Mouse (Mus musculus): Measurements from ENCODE around the gene Per2. TPM values are rescaled to one million over a fixed set of nuclear protein-coding genes. Genes with fewer than 3 reads are reported as not detected.

Gene Per2
- polyA plus RNA-seq, 1 experiment from 2014 or later: 12.2 TPM

- 90% methylated on average over 10 of the region's 10 CpGs for WGBS
- H3K36me3 ChIP-seq (ENCODE audit: control insufficient read depth, insufficient read depth, low read length): peaks cover 30% of the 10 kb centered on the region
These were observed 29.9 kb downstream of the Per2 start for GRCm38 (mm10) chr1:91429212-91429611.

GRCm38 (mm10) chr1:91428614-91429013, 30.5 kb downstream of the Per2 start:
- 22% methylated on average over 4 of the region's 4 CpGs for WGBS
- Histone ChIP-seq H3K9ac (ENCODE audit: low read length) (no peak overlapping the region), H3K4me2 (ENCODE audit: low read depth, low read length) (no peak overlapping the region), H3K27me3 (ENCODE audit: control insufficient read depth, insufficient read depth, low read depth, low read length) (no peaks in the 10 kb centered on the region), H3K27ac (ENCODE audit: low read length) (no peak overlapping the region), H3K4me1 (replicated peaks; ENCODE audit: control insufficient read depth, insufficient read depth, low read length) (no peaks in the 10 kb centered on the region), H3K36me3 (ENCODE audit: control insufficient read depth, insufficient read depth, low read length) (peaks cover 33% of the 10 kb centered on the region), H3K9me3 (ENCODE audit: control insufficient read depth, low read length) (no peaks in the 10 kb centered on the region), H3K4me3 (ENCODE audit: low read length) (no peak overlapping the region)
- ATAC-seq (ENCODE audit: low read depth): peak; percentile 76

More at GRCm38 (mm10) chr1:91429212-91429611, 29.9 kb downstream of the Per2 start:
- Histone ChIP-seq H3K4me3 (ENCODE audit: low read length) (no peak overlapping the region), H3K9ac (ENCODE audit: low read length) (no peak overlapping the region), H3K27ac (ENCODE audit: low read length) (no peak overlapping the region), H3K27me3 (ENCODE audit: control insufficient read depth, insufficient read depth, low read depth, low read length) (no peaks in the 10 kb centered on the region), H3K9me3 (ENCODE audit: control insufficient read depth, low read length) (no peaks in the 10 kb centered on the region), H3K4me1 (replicated peaks; ENCODE audit: control insufficient read depth, insufficient read depth, low read length) (no peaks in the 10 kb centered on the region), H3K4me2 (ENCODE audit: low read depth, low read length) (no peak overlapping the region)
- no peak for ATAC-seq (ENCODE audit: low read depth)

- H3K4me3 ChIP-seq (ENCODE audit: low read length): no peak overlapping the region
- H3K9ac ChIP-seq (ENCODE audit: low read length): no peak overlapping the region
- no peaks in the 10 kb centered on the region for H3K4me1 ChIP-seq (replicated peaks; ENCODE audit: control insufficient read depth, insufficient read depth, low read length)
- 67% methylated on average over 9 of the region's 9 CpGs for WGBS
- H3K27ac ChIP-seq (ENCODE audit: low read length): no peak overlapping the region
- H3K4me2 ChIP-seq (ENCODE audit: low read depth, low read length): no peak overlapping the region
- H3K36me3 ChIP-seq (ENCODE audit: control insufficient read depth, insufficient read depth, low read length): peaks cover 24% of the 10 kb centered on the region
- no peaks in the 10 kb centered on the region for H3K27me3 ChIP-seq (ENCODE audit: control insufficient read depth, insufficient read depth, low read depth, low read length)
- no peaks in the 10 kb centered on the region for H3K9me3 ChIP-seq (ENCODE audit: control insufficient read depth, low read length)
- ATAC-seq (ENCODE audit: low read depth): no peak
These were observed 32.7 kb downstream of the Per2 start for GRCm38 (mm10) chr1:91426397-91426796.

GRCm38 (mm10) chr1:91420601-91421065, 38.5 kb downstream of the Per2 start:
- no peaks in the 10 kb centered on the region for H3K4me1 ChIP-seq (replicated peaks; ENCODE audit: control insufficient read depth, insufficient read depth, low read length)
- no peak overlapping the region for H3K4me3 ChIP-seq (ENCODE audit: low read length)
- 92% methylated on average over 8 of the region's 8 CpGs for WGBS
- peaks cover 19% of the 10 kb centered on the region for H3K36me3 ChIP-seq (ENCODE audit: control insufficient read depth, insufficient read depth, low read length)
- H3K9me3 ChIP-seq (ENCODE audit: control insufficient read depth, low read length): no peaks in the 10 kb centered on the region
- H3K27ac ChIP-seq (ENCODE audit: low read length): no peak overlapping the region
- no peak for ATAC-seq (ENCODE audit: low read depth)
- H3K9ac ChIP-seq (ENCODE audit: low read length): no peak overlapping the region
- no peaks in the 10 kb centered on the region for H3K27me3 ChIP-seq (ENCODE audit: control insufficient read depth, insufficient read depth, low read depth, low read length)
- H3K4me2 ChIP-seq (ENCODE audit: low read depth, low read length): no peak overlapping the region

GRCm38 (mm10) chr1:91419862-91420600, 39.1 kb downstream of the Per2 start:
- Histone ChIP-seq H3K4me2 (ENCODE audit: low read depth, low read length) (no peak overlapping the region), H3K4me1 (replicated peaks; ENCODE audit: control insufficient read depth, insufficient read depth, low read length) (peaks cover 6% of the 10 kb centered on the region), H3K9me3 (ENCODE audit: control insufficient read depth, low read length) (no peaks in the 10 kb centered on the region), H3K4me3 (ENCODE audit: low read length) (no peak overlapping the region), H3K9ac (ENCODE audit: low read length) (no peak overlapping the region), H3K36me3 (ENCODE audit: control insufficient read depth, insufficient read depth, low read length) (peaks cover 19% of the 10 kb centered on the region), H3K27me3 (ENCODE audit: control insufficient read depth, insufficient read depth, low read depth, low read length) (no peaks in the 10 kb centered on the region), H3K27ac (ENCODE audit: low read length) (no peak overlapping the region)
- no peak for ATAC-seq (ENCODE audit: low read depth)
- WGBS: 64% methylated on average over 10 of the region's 10 CpGs

- H3K27ac ChIP-seq (ENCODE audit: low read length): no peak overlapping the region
- no peak for ATAC-seq (ENCODE audit: low read depth)
- no peaks in the 10 kb centered on the region for H3K27me3 ChIP-seq (ENCODE audit: control insufficient read depth, insufficient read depth, low read depth, low read length)
- H3K9ac ChIP-seq (ENCODE audit: low read length): no peak overlapping the region
- H3K4me1 ChIP-seq (replicated peaks; ENCODE audit: control insufficient read depth, insufficient read depth, low read length): peaks cover 22% of the 10 kb centered on the region
- H3K4me2 ChIP-seq (ENCODE audit: low read depth, low read length): no peak overlapping the region
- no peak overlapping the region for H3K4me3 ChIP-seq (ENCODE audit: low read length)
- 65% methylated on average over 1 of the region's 1 CpGs for WGBS
- H3K36me3 ChIP-seq (ENCODE audit: control insufficient read depth, insufficient read depth, low read length): peaks cover 14% of the 10 kb centered on the region
- H3K9me3 ChIP-seq (ENCODE audit: control insufficient read depth, low read length): no peaks in the 10 kb centered on the region
These were observed 41.1 kb downstream of the Per2 start for GRCm38 (mm10) chr1:91417991-91418390.

- Histone ChIP-seq H3K4me1 (replicated peaks; ENCODE audit: control insufficient read depth, insufficient read depth, low read length) (peaks cover 34% of the 10 kb centered on the region), H3K9ac (ENCODE audit: low read length) (peak overlapping the region; percentile 69), H3K9me3 (ENCODE audit: control insufficient read depth, low read length) (no peaks in the 10 kb centered on the region), H3K36me3 (ENCODE audit: control insufficient read depth, insufficient read depth, low read length) (peaks cover 14% of the 10 kb centered on the region), H3K27me3 (ENCODE audit: control insufficient read depth, insufficient read depth, low read depth, low read length) (no peaks in the 10 kb centered on the region), H3K4me3 (ENCODE audit: low read length) (no peak overlapping the region), H3K27ac (ENCODE audit: low read length) (peak overlapping the region; percentile 95), H3K4me2 (ENCODE audit: low read depth, low read length) (no peak overlapping the region)
- 82% methylated on average over 5 of the region's 5 CpGs for WGBS
- no peak for ATAC-seq (ENCODE audit: low read depth)
These were observed 43.8 kb downstream of the Per2 start for GRCm38 (mm10) chr1:91415311-91415710.

GRCm38 (mm10) chr1:91414903-91415302, 44.2 kb downstream of the Per2 start:
- Histone ChIP-seq H3K36me3 (ENCODE audit: control insufficient read depth, insufficient read depth, low read length) (peaks cover 14% of the 10 kb centered on the region), H3K27ac (ENCODE audit: low read length) (peak overlapping the region; percentile 95), H3K9ac (ENCODE audit: low read length) (peak overlapping the region; percentile 69), H3K4me2 (ENCODE audit: low read depth, low read length) (peak overlapping the region; percentile 99; the same call in 1 of the 2 replicates), H3K4me1 (replicated peaks; ENCODE audit: control insufficient read depth, insufficient read depth, low read length) (peaks cover 34% of the 10 kb centered on the region), H3K4me3 (ENCODE audit: low read length) (no peak overlapping the region), H3K9me3 (ENCODE audit: control insufficient read depth, low read length) (no peaks in the 10 kb centered on the region), H3K27me3 (ENCODE audit: control insufficient read depth, insufficient read depth, low read depth, low read length) (no peaks in the 10 kb centered on the region)
- WGBS: 44% methylated on average over 4 of the region's 4 CpGs
- ATAC-seq (ENCODE audit: low read depth): no peak

- peak within 1 kb of the TSS; percentile 99 for H3K4me2 ChIP-seq (ENCODE audit: low read depth, low read length)
- H3K4me3 ChIP-seq (ENCODE audit: low read length): peak within 1 kb of the TSS; percentile 87
- H3K9ac ChIP-seq (ENCODE audit: low read length): peak within 1 kb of the TSS; percentile 90
- ATAC-seq (ENCODE audit: low read depth): peak; percentile 52
- peaks cover 34% of the 10 kb centered on the region for H3K4me1 ChIP-seq (replicated peaks; ENCODE audit: control insufficient read depth, insufficient read depth, low read length)
- H3K9me3 ChIP-seq (ENCODE audit: control insufficient read depth, low read length): no peaks in the 10 kb centered on the region
- H3K27me3 ChIP-seq (ENCODE audit: control insufficient read depth, insufficient read depth, low read depth, low read length): no peaks in the 10 kb centered on the region
- under 1% methylated on average over 35 of the region's 39 CpGs for WGBS
- peak within 1 kb of the TSS; percentile 95 for H3K27ac ChIP-seq (ENCODE audit: low read length)
- peaks cover 9% of the 10 kb centered on the region for H3K36me3 ChIP-seq (ENCODE audit: control insufficient read depth, insufficient read depth, low read length)
These were observed 45.1 kb downstream of the Per2 start, which contains the start of gene Hes6 for GRCm38 (mm10) chr1:91413898-91414594. Gene Hes6, minus strand, starts transcription at chr1:91414038.
